Mouse (Mus musculus) heart, adult 2 months (tissue): ENCODE results near the gene Ak4. TPM values are rescaled to one million over a fixed set of nuclear protein-coding genes. Genes with fewer than 3 reads are reported as not detected.
"Not testable (repeated sequence)": the region's sequence is repeated elsewhere in the genome, so short reads cannot be mapped to it uniquely, and the experiment has no call there.

Experiments
- DNase-seq, 2 experiments: peaks; one replicate each; pipeline ENCODE4 v3.0.0; 2021
- H3K27ac ChIP-seq: fragments of 200-600 bp; 2 replicates; pipeline ENCODE4 v1.8.1; 2022
- H3K27me3 ChIP-seq: fragments of 200-500 bp; 2 replicates; pipeline ENCODE4 v1.6.1; 2012; ENCODE audit warnings: mild to moderate bottlenecking, low read length, inconsistent platforms, mixed read lengths; ENCODE audit not compliant: control insufficient read depth, insufficient read depth
- H3K36me3 ChIP-seq: fragments of 200-500 bp; 2 replicates; pipeline ENCODE4 v1.6.1; 2012; ENCODE audit warnings: low read length, inconsistent platforms; ENCODE audit not compliant: control insufficient read depth, insufficient read depth
- H3K4me1 ChIP-seq: fragments of 200-500 bp; 2 replicates; pipeline ENCODE4 v1.6.1; 2011; ENCODE audit warnings: low read length; ENCODE audit not compliant: control insufficient read depth, insufficient read depth
- H3K4me3 ChIP-seq: fragments of 200-600 bp; 2 replicates; pipeline ENCODE4 v1.8.1; 2022
- H3K79me2 ChIP-seq: fragments of 200-500 bp; replicated peaks from 2 replicates; pipeline ENCODE4 v1.6.1; 2012; ENCODE audit warnings: mild to moderate bottlenecking, inconsistent platforms, low read length, moderate library complexity, mixed read lengths; ENCODE audit not compliant: control insufficient read depth, insufficient read depth
- H3K9ac ChIP-seq: fragments of 200-500 bp; 2 replicates; pipeline ENCODE4 v1.6.1; 2012; ENCODE audit warnings: low read depth, mild to moderate bottlenecking, control low read depth, inconsistent platforms, low read length, mixed read lengths
- CTCF ChIP-seq: fragments of 200-600 bp; IDR thresholded peaks from 2 replicates; pipeline ENCODE4 v1.8.1; 2022; ENCODE audit warnings: antibody characterized with exemption, mild to moderate bottlenecking, moderate library complexity
- EP300 ChIP-seq: fragments of 200-500 bp; IDR thresholded peaks from 2 replicates; pipeline ENCODE4 v1.6.1; 2011; ENCODE audit warnings: low read depth, low read length, control low read depth; ENCODE audit not compliant: insufficient read depth
- POLR2A ChIP-seq: fragments of 200-500 bp; IDR thresholded peaks from 2 replicates; pipeline ENCODE4 v1.6.1; 2011; ENCODE audit warnings: mild to moderate bottlenecking, low read depth, low read length, control low read depth; ENCODE audit not compliant: insufficient read depth
- WGBS: fragments of 180-500 bp; shearing (Covaris S2); methylation state at CpG from one replicate; pipeline ENCODE4 v1.1.7; 2018; 5-methylcytosine and 5-hydroxymethylcytosine counted together
- intact Hi-C: fragments of 180-260 bp; cut with DNase I; formaldehyde crosslinking; loops from one replicate; pipeline ENCODE4 v1.15.1; 2025
- polyA plus RNA-seq: library from polyadenylated mRNA; depleted of rRNA; stranded (reverse); fragments of >200 nt; gene quantifications from 2 replicates; pipeline ENCODE4 v1.2.3, GENCODE M21; 2012
- total RNA-seq, 2 experiments: library from RNA; stranded (reverse); gene quantifications; 2 replicates each; pipeline ENCODE4 v1.2.3; 2021

Gene Ak4
- total and polyA plus RNA-seq, 3 experiments, result 11.1 to 32.0 (median 31.8) TPM

- H3K4me1 ChIP-seq, result peaks cover 8% of the 10 kb centered on the region
- intact Hi-C loops, result no loop called here
- TF ChIP-seq EP300 (no peak), POLR2A (no peak), CTCF (no peak)
- no peaks in the 10 kb centered on the region for H3K27me3 ChIP-seq
- WGBS, result 32% methylated on average over 8 of the region's 8 CpGs
- no peak overlapping the region for H3K4me3 ChIP-seq
- H3K36me3 ChIP-seq, result no peaks in the 10 kb centered on the region
- peak overlapping the region; percentile 47 for H3K27ac ChIP-seq
- peak; percentile 32 to 73 for DNase-seq
- no peak overlapping the region for H3K9ac ChIP-seq
- H3K79me2 ChIP-seq, result no peaks in the 10 kb centered on the region
Measured at GRCm38 (mm10) chr4:101438271-101438670, 19.2 kb downstream of the Ak4 start.

DNA sequence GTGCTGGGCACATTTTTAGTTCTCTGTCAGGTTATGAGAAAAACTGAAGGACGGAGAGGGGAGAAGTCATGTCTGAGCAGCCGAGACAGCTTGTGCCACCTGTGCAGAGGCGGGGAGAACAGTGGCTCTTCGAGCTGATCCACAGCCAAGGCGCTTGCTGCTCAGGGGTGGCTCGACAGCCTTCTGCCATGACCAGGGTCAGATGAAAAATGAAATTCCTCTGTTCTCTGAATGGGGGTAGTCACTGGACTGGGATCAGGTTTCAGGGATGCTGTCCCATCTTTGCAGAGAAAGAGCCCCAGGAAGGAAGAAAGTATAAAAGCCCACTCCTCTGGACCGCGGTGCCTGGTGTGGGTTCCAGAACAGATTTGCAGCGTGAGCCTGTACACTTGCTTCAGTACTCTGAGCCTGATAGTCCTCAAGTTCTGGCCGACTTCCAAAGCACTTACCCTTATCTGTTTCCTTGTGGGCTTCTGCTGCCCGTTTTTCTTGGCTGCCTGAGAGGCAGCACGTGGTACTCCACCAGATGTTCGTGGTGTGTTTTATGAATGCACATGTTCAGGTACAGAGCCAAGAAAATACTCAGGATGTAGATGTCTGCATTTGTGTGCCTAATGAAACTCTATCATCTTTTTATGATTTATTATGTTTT lies 20.8 kb downstream of the Ak4 start:
- Histone ChIP-seq H3K36me3 (no peaks in the 10 kb centered on the region), H3K79me2 (no peaks in the 10 kb centered on the region), H3K4me3 (no peak overlapping the region; the same call in 1 of the 2 replicates), H3K27ac (peak overlapping the region; percentile 38), H3K4me1 (peaks cover 9% of the 10 kb centered on the region), H3K27me3 (no peaks in the 10 kb centered on the region), H3K9ac (no peak overlapping the region)
- TF ChIP-seq CTCF, result no peak
- peak; percentile 73 for TF ChIP-seq EP300
- WGBS, result 7% methylated on average over 13 of the region's 13 CpGs
- peak; percentile 59 to 83 for DNase-seq
- intact Hi-C loops, result no loop called here

DNA sequence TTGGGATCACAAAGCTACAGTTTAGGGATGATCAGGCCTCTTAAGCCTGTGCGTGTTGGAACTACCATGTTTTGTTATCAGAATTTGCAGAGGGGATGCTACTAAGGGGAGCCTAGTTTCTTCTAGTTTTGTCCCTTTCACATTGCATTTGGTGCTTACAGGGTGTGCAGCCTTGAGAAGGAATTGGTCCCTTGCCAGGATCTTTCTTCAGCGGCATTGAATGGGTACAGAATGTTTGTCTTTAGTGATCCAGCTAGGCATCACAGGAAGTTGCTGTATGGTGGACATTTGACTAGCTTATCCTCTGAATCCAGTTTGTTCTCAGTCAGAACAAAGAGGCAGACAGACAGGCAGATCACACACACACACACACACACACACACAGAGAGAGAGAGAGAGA lies 23.7 kb downstream of the Ak4 start:
- DNase-seq, result no peak
- no peaks in the 10 kb centered on the region for H3K79me2 ChIP-seq
- H3K36me3 ChIP-seq, result no peaks in the 10 kb centered on the region
- no peaks in the 10 kb centered on the region for H3K27me3 ChIP-seq
- H3K9ac ChIP-seq, result no peak overlapping the region
- no peak for TF ChIP-seq EP300
- no peak for TF ChIP-seq POLR2A
- TF ChIP-seq CTCF, result no peak
- H3K27ac ChIP-seq, result no peak overlapping the region
- 59% methylated on average over 2 of the region's 2 CpGs for WGBS
- H3K4me1 ChIP-seq, result peaks cover 6% of the 10 kb centered on the region
- H3K4me3 ChIP-seq, result no peak overlapping the region
- intact Hi-C loops, result no loop called here

GRCm38 (mm10) chr4:101443419-101443991 lies 24.4 kb downstream of the Ak4 start:
- Histone ChIP-seq H3K4me1 (peaks cover 6% of the 10 kb centered on the region; the same call in 1 of the 2 replicates), H3K79me2 (no peaks in the 10 kb centered on the region), H3K27me3 (no peaks in the 10 kb centered on the region), H3K36me3 (no peaks in the 10 kb centered on the region), H3K9ac (no peak overlapping the region), H3K27ac (no peak overlapping the region), H3K4me3 (no peak overlapping the region)
- TF ChIP-seq CTCF (no peak), EP300 (no peak), POLR2A (no peak)
- no peak for DNase-seq
- intact Hi-C loops, result no loop called here
- 47% methylated on average over 7 of the region's 7 CpGs for WGBS

DNA sequence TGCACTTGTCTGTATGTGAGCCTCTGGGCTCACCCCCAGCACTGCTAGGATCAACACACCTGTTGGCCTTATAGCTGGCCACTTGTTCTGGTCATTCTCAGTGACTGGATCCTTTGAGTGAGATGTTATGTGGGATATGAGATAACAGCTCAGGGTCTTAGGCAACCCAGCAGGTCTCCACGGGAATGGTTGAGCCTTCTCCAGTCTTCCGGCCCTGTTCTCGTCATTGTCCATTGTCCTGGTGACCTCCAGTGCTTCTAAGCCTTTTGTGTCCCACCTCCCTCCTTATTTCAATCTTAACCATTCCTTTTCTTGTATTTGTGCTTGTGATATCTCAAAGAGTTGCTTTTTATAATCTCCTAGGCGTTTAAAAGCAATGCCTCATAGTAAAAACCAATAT lies 26.6 kb downstream of the Ak4 start:
- 84% methylated on average over 4 of the region's 4 CpGs for WGBS

DNA sequence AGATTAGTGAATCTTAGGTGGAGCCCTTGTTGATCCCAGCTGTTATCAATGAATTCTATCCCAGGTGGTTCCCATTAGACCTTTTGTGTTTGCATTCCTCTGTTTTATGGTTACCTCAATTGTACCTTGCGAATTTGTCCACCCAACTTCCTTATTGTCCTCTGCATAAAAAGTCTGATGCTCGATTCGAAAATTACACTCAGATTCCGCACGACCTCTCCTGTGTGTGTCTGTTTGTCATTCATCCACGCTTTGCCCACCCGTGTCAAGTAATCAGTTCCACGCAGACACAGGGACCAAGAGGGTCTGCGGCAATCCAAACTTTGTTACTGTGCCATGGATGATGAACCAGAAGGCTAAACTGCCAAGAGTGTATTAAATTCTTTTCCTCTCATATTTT lies 27.5 kb downstream of the Ak4 start:
- 97% methylated on average over 9 of the region's 9 CpGs for WGBS

More for the DNA sequence above, 26.6 kb downstream of the Ak4 start:
- intact Hi-C loops, result no loop called here
- DNase-seq, result no peak
- no peak overlapping the region for H3K4me3 ChIP-seq
- peaks cover 1% of the 10 kb centered on the region; the same call in 1 of the 2 replicates for H3K4me1 ChIP-seq
- no peak for TF ChIP-seq POLR2A
- no peak for TF ChIP-seq CTCF
- TF ChIP-seq EP300, result no peak
- H3K9ac ChIP-seq, result no peak overlapping the region
- H3K36me3 ChIP-seq, result no peaks in the 10 kb centered on the region
- H3K79me2 ChIP-seq, result no peaks in the 10 kb centered on the region
- H3K27ac ChIP-seq, result no peak overlapping the region
- H3K27me3 ChIP-seq, result no peaks in the 10 kb centered on the region

More for the DNA sequence above, 27.5 kb downstream of the Ak4 start:
- DNase-seq, H3K27me3 ChIP-seq, H3K27ac ChIP-seq, H3K36me3 ChIP-seq, H3K4me1 ChIP-seq, H3K4me3 ChIP-seq, H3K9ac ChIP-seq, H3K79me2 ChIP-seq, intact Hi-C loops: not testable (repeated sequence)
